Mouse (Mus musculus) T-cell, adult 2 months (primary cell): Measurements from ENCODE around the gene Tmed4.

Experiments used
- DNase-seq: peaks from one replicate; pipeline ENCODE4 v3.0.0; 2022; ENCODE audit warnings: low spot score

Gene Tmed4

GRCm38 (mm10) chr11:6274387-6275093 lies at the start of gene Tmed4:
TSS of gene Tmed4 (minus strand) at chr11:6274870.
- DNase-seq: peak; percentile 96

DNA sequence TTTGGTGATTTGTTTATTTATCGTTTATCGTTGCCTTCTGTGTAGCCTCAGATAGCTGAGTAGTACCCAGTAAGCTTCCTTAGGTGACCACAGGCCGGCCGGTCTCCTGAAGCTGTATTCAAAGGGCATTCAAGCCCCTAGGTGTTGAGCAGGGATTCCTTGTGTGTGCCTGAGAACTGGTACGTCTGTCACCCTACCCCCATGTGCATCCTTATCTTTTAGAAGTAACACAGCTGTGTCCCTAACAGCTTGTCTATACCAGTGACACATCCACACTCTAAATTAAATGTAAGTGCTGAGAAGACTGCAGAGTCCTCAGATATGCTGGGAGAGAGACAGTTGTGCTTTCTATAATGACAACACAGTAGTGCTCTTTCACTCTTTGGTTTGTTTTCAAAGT lies 48.7 kb upstream of the Tmed4 start:
- no peak for DNase-seq

- no peak for DNase-seq
Observed at GRCm38 (mm10) chr11:6322086-6322485, 47.4 kb upstream of the Tmed4 start.

DNA sequence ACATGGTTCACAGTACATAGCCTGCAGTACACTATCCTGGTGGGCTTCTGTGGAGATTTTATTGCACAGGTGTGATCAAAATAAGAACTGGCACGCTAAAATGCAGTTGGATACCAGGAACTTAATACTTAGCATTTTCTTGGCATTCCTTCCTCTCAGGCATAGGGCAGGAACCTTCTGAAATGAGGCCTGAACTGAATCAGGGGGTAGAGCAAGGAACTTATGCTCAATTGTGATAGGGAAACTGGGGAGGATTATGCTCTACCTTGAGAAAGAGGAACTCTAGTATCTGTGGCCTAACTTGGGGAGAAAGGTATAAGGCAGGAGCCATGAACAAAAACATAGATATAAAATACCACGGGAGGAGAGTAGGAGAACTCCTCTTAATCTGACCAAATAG lies 44.7 kb upstream of the Tmed4 start:
- no peak for DNase-seq

DNA sequence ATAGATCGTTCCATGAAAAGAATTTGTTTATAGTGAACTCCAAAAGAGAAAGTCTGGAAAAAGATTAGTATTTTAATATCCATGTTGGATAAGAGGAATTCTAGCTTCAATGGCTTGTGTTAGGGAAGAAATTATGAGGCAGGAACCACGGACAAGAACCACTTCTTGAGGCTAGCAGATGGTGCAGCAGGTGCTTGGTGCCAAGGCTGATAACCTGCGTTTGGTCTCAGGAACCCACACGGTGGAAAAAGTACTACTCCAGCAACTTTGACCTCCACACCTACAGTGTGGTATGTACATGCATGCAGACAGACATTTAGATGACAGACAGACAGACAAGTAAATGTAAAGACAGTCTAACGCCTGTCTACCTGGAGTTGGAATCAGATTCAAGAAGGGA lies 43.9 kb upstream of the Tmed4 start:
- no peak for DNase-seq

GRCm38 (mm10) chr11:6316821-6317220 lies 42.2 kb upstream of the Tmed4 start:
- no peak for DNase-seq

DNA sequence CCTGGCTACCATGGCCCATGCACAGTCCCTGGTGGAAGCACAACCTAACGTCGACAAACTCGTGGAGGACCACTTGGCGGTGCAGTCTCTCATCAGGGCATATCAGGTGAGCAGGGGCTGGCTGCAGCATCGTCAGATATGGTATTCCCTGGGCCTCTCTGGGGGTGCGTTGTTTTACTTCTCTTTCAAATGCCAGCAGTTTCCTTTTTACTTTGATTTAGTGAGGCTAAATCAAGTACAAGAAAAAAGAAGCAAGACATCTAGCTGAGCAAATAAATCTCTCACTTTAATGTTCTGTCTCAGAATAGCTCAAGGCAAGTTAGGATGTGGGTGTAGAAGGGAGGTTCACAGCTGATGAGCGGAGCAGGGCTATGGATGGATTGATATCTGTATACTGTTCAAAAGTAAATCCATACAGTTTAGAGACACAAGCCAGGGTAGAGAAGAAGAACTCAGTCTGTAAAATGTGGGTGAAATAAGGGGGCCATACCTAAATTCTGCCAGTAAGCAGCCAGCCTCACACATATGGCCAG lies 39.3 kb upstream of the Tmed4 start:
- DNase-seq: no peak

DNA sequence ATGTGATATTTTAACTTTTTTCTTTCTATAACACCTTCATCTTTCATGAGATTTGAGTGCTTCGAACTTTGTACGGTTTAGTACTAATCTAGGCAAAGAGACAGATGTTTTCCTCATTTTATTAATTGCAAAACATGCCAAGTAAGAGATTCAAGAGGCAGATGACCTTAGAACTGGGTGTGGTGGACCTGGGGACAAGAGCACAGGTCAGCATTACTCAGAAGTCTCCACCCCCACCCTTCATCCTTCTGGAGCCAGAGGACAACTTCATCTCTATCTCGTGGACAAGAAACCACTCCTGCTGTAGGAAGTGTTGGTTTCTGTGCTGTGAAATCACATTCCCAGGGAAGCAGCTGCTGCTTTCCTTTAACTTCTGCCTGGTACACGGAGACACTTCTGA lies 33.5 kb upstream of the Tmed4 start:
- DNase-seq: no peak

DNA sequence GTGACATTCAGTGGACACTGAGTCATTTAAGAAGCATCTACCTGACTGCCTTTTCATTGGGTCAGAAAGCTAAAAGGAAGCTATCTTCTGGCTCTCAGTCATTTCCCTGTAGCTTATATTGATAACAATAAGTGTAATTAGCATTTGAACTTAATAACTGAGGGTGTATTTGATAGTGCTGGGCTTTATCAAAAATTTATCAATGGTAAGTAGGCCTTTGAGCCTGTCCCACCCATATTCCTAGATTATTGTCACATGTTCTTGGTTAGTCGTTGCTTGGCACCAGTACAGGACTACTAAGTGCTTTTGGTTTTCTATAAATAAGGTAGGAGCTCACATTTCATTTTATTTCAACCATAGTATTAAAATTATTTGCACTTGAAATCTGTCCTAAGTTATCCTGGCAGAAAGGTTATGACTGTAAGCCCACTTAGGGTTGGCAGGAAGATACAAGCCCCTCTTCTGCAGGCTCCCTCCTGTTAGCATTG lies 31.3 kb upstream of the Tmed4 start:
- DNase-seq: no peak

DNA sequence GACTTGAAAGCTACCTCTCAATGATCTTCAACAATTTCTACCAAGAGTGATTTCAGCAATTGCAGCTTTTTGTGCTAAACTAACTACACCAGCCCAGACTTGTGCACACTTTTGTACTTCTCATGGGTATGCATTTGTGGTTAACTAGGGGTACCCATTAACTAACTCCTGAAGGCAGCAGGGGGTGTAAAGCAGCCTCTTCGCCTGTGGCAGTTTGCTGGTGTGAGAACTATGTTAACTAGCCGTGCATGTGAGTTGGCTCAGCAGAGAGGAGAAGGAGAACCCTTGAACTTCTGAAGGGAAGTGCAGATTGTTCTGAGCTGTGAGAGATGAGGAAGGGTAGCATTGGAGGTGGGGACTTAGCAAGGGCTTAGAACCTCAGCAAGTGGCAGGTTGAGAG lies 28.1 kb upstream of the Tmed4 start:
- no peak for DNase-seq

GRCm38 (mm10) chr11:6299435-6299834 lies 24.8 kb upstream of the Tmed4 start:
- DNase-seq: no peak

DNA sequence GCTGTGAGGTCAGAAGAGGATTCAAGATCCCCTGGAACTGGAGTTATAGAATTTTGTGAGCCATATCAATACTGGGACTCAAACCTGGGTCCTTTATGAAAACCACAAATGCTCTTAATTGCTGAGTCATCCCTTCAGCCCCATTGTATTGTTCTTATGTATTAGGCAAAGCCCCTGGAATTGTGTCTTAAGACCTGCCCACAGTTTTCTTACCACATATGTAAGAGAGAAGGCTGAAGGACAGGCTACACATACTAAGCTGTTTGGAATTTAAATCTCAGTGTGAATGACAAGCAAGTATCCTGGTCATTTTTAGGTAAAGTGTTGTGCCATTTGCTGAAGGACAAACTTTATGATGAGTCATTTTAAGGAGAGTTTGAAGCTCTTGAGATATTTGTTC lies 21.4 kb upstream of the Tmed4 start:
- no peak for DNase-seq

DNA sequence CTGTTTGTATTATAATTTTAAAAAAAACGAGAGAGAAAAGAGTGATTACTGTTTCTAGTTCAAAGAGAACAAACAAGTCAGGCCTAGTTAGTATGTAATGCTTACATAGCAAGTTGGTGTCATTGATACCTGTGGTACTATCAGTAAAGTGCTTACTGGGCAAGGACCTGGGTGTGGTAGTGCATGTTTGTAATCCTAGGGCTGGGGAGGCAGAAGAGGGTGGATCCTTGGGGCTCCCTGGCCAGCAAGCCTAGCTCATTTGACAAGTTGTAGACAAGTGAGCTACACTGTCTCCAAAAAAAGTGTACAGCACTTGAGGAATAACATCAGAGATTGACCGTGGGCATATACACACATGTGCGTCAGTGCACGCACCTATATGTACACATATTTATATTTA lies 20.0 kb upstream of the Tmed4 start:
- DNase-seq: no peak

DNA sequence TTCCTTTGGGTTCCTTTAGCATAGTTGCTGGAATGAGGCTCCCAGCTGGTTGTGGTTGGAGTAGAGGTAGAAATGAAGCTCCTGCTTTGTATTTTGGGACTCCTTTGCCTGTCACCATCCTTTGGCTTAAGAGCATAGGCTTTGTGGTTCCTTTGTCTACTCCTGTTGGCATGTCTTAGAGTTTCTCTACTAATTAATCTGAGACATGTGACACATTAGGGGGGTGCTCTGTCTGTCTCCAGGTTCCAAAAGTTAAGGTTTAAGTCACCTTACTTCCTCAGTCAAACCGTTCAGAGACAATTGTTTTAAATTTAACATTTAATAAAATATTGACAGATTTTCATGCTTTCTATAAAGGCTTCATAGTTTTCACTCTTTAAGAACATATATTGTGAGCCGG lies 18.9 kb upstream of the Tmed4 start:
- no peak for DNase-seq

DNA sequence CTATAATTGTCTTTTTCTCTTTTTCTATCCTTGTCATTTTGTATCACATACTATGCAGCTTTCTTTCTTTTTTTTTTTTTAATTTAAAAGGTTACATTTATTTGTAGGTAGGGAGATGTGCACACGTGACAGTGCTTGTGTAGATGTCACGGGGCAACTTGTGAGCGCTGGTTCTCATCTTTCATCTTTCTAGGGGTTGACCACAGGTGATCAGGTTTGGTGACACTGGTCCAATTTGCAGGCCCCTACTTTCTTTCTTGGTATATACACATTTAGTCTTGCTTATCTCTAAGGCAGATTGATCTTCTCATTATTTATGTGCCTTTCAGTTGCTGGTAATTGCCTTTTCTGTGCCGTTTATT lies 18.3 kb upstream of the Tmed4 start:
- no peak for DNase-seq

DNA sequence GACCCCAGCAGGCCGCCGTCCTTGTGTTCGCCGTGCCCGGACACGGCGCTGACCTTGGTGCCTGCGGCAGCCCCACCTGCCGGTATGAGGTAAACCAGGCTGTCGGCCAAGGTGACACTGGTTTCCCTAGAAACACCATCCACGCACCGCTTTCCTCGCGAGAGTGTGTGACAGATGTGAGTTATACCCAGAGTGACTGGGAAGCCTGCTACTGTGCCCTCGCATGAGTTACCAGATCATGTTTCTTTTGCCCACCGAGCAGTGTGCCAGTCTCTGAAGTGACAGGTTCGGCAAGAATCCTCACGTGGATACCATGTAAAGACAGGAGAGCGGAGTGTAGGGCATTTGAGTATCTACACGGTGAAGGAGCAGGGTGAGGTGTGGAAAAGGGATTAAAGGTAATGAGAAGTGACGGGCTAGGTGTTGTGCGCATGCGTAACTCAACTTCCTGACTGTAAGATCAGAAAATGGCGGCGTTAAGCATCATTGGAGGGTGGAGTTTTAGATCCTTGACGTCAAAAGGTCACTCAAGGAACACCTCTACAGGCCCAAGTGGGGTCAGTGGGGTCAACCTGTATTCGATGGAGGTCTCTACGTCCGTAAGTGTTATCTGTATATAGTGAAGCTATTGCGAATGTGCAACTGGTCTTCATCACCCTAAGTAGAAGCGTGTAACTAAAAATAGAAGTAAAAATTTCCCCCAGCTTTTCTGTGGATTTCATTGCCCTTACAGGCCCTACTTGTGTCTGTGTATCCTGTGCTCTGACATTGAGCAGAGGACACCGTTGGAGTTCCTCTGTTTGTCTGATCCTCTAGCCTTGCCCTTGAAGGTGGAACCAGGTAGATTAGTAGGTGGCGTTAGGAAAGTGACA lies 17.7 kb upstream of the Tmed4 start:
- peak; percentile 91 for DNase-seq

DNA sequence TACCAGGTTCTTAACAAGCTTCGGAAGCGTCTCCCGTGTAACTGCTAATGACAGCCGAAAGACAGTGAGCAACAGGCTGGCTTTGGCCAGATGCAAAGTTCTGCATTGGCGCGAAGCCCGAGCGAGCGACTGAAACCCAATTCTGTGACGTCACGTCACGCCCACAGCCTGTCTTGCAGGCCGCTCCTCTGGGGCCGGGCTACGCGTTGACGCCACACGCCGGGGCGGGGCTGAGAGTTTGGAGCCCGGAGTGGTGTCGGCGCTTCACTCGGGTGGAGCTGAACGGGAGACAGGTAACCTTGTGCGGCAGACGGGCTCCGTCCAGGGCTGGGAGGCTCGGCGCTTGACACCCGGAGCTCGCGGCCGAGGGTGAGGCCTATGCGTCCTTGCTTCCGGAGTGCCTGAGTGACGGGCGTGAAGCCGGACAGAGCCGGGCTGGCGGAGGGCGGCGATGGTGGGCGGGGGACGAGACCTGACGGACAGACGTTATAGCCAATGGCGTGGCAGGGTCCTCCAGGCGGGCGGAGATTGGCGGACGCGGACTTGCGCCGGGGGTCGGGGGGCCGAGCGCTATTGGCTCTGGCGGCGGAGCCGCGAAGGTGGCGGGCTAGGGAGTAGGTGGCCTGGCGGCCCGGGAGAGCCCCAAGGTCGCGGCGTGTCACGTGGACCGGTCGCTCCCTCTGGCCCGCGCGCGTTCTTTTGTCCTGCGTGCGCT lies 16.9 kb upstream of the Tmed4 start, which contains the start of gene Ogdh:
Gene Ogdh (plus strand): TSS at position 233 of the 715 bp plus-strand sequence.
- DNase-seq: peak; percentile 99

DNA sequence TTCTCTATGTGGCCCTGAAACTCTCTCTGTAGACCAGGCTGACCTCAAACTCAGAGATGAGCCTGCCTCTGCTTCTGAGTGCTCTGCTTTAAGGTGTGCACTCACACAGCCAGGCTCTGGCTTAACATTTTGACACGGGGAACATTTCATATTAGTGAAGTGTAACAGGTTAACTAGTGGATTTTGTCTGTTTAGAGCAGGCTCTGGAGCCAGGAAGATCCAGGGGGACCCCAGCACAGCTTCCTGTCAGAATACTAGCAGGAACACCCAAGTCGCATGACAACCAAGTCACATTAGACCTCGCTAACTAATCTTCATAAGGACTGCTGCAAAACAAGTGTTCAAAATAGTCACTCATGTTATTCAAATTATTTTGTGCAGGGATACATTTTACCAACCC lies 16.2 kb upstream of the Tmed4 start:
- no peak for DNase-seq

- no peak for DNase-seq
Observed at GRCm38 (mm10) chr11:6290138-6290537, 15.5 kb upstream of the Tmed4 start.

DNA sequence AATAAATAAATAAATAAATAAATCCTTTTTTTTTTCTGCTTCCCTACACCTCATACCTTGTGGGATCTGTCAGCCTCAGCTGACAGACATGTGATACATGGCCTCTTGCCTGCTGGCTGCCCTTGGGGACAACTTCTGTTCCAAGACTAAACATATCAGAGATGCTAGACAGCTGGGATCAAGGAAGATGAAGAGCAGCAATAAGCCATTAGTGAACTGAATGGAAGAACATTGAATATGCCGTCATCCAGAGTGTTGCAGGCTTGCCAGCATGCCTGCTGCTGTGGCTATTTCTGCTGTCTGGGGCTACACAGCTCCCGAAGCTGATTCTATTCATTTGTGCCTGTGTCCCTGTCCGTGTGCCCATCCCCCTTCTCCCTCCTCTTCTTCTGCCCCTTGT lies 8.3 kb upstream of the Tmed4 start:
- no peak for DNase-seq

- no peak for DNase-seq
Observed at GRCm38 (mm10) chr11:6276466-6276865, 1.8 kb upstream of the Tmed4 start.

DNA sequence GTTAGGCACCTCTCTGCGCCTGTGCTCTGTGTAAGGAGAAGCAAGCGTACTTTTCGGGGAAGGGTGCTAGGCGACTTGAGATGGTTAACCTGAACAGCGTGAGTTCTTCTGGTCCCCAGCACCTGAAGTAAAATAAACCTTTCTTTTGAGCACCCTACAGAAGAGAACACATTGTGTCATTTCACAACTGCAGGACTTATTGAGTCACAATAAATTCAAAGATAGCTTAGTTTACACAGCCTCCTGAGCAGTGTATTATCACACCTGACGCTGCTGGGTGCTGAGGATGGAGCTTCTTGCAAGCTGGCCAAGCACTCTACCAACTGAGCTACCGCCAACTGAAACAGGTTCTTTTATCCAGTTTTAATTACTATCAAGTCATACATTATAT lies 419 bp upstream of the Tmed4 start:
- DNase-seq: no peak

- no peak for DNase-seq
Observed at GRCm38 (mm10) chr11:6273607-6274006, 1.1 kb downstream of the Tmed4 start.
